Mouse (Mus musculus) limb, embryonic 15.5 days (tissue): ENCODE results near the gene Hist1h2bb. TPM values are rescaled to one million over a fixed set of nuclear protein-coding genes. Genes with fewer than 3 reads are reported as not detected.
"Not testable (repeated sequence)": the region's sequence is repeated elsewhere in the genome, so short reads cannot be mapped to it uniquely, and the experiment has no call there.

ENCODE experiments used
- ATAC-seq: fragments of 200-750 bp; cut with Nextera tagmentation; 2 replicates; pipeline ENCODE4 v1.8.0; 2017; ENCODE audit warnings: low read depth, moderate TSS enrichment; ENCODE audit not compliant: insufficient number of reproducible peaks, low FRiP score, low TSS enrichment
- H3K27ac ChIP-seq: fragments of 300-500 bp; sonication (generic); 2 replicates; pipeline ENCODE4 v1.5.1; 2015; ENCODE audit warnings: moderate library complexity, mild to moderate bottlenecking, inconsistent platforms
- H3K27me3 ChIP-seq: fragments of 300-500 bp; sonication (generic); 2 replicates; pipeline ENCODE4 v1.6.1; 2015; ENCODE audit warnings: inconsistent platforms
- H3K36me3 ChIP-seq: fragments of 300-500 bp; sonication (generic); 2 replicates; pipeline ENCODE4 v1.6.1; 2015; ENCODE audit warnings: inconsistent platforms
- H3K4me1 ChIP-seq: fragments of 300-500 bp; sonication (generic); 2 replicates; pipeline ENCODE4 v1.6.1; 2015; ENCODE audit warnings: inconsistent platforms
- H3K4me2 ChIP-seq: fragments of 300-500 bp; sonication (generic); 2 replicates; pipeline ENCODE4 v1.6.1; 2015; ENCODE audit warnings: mild to moderate bottlenecking, inconsistent platforms
- H3K4me3 ChIP-seq: fragments of 300-500 bp; sonication (generic); 2 replicates; pipeline ENCODE4 v1.5.1; 2015; ENCODE audit warnings: mild to moderate bottlenecking, inconsistent platforms
- H3K9ac ChIP-seq: fragments of 300-500 bp; sonication (generic); 2 replicates; pipeline ENCODE4 v1.6.1; 2015; ENCODE audit warnings: inconsistent platforms
- H3K9me3 ChIP-seq: fragments of 300-500 bp; sonication (generic); 2 replicates; pipeline ENCODE4 v1.6.1; 2016; ENCODE audit warnings: inconsistent platforms
- WGBS: fragments of 180-500 bp; shearing (Covaris S2); methylation state at CpG from one replicate; pipeline ENCODE4 v1.1.7; 2015; 5-methylcytosine and 5-hydroxymethylcytosine counted together
- polyA plus RNA-seq: library from polyadenylated mRNA; unstranded; fragments of >200 nt; fragmentation: Nextera tagmentation; extraction: Ambion mirVana; gene quantifications from 2 replicates; pipeline ENCODE4 v1.2.1, GENCODE M21; 2015

The Hist1h2bb gene
- polyA plus RNA-seq, 1 experiment from 2014 or later: 2.1 TPM

GRCm38 (mm10) chr13:23708654-23709053 lies 37.9 kb upstream of the Hist1h2bb start:
- WGBS: 57% methylated on average over 4 of the region's 4 CpGs
- no peak for ATAC-seq
- H3K27ac ChIP-seq: no peak overlapping the region

GRCm38 (mm10) chr13:23709714-23710373 lies 36.7 kb upstream of the Hist1h2bb start:
- Histone ChIP-seq H3K27ac (no peak overlapping the region), H3K9me3 (no peaks in the 10 kb centered on the region), H3K4me2 (peak overlapping the region; percentile 74), H3K4me1 (0 out of 2 replicates have a peak, but pooled peaks cover 7% of the 10 kb centered on the region), H3K4me3 (peak overlapping the region; percentile 47), H3K9ac (peak overlapping the region; percentile 36; the same call in 1 of the 2 replicates), H3K27me3 (no peaks in the 10 kb centered on the region), H3K36me3 (no peaks in the 10 kb centered on the region)
- ATAC-seq: no peak
- WGBS: 18% methylated on average over 15 of the region's 15 CpGs

More at GRCm38 (mm10) chr13:23708654-23709053, 37.9 kb upstream of the Hist1h2bb start:
- no peak overlapping the region for H3K4me3 ChIP-seq
- H3K36me3 ChIP-seq: no peaks in the 10 kb centered on the region
- H3K9me3 ChIP-seq: no peaks in the 10 kb centered on the region
- H3K4me2 ChIP-seq: no peak overlapping the region
- no peaks in the 10 kb centered on the region for H3K27me3 ChIP-seq
- 0 out of 2 replicates have a peak, but pooled peaks cover 7% of the 10 kb centered on the region for H3K4me1 ChIP-seq
- no peak overlapping the region for H3K9ac ChIP-seq

GRCm38 (mm10) chr13:23710374-23711089 lies 36.0 kb upstream of the Hist1h2bb start, which contains the start of gene Hfe:
TSS of gene Hfe (minus strand) at chr13:23710854.
- H3K27ac ChIP-seq: no peak within 1 kb of the TSS
- 2% methylated on average over 17 of the region's 17 CpGs for WGBS
- no peaks in the 10 kb centered on the region for H3K27me3 ChIP-seq
- ATAC-seq: no peak
- 0 out of 2 replicates have a peak, but pooled peaks cover 7% of the 10 kb centered on the region for H3K4me1 ChIP-seq
- no peaks in the 10 kb centered on the region for H3K36me3 ChIP-seq
- H3K9me3 ChIP-seq: no peaks in the 10 kb centered on the region
- peak within 1 kb of the TSS; percentile 47 for H3K4me3 ChIP-seq
- peak within 1 kb of the TSS; percentile 74 for H3K4me2 ChIP-seq
- peak within 1 kb of the TSS; percentile 36; the same call in 1 of the 2 replicates for H3K9ac ChIP-seq

- H3K4me1 ChIP-seq: no peaks in the 10 kb centered on the region
- H3K27ac ChIP-seq: no peak overlapping the region
- no peaks in the 10 kb centered on the region for H3K27me3 ChIP-seq
- H3K36me3 ChIP-seq: no peaks in the 10 kb centered on the region
- WGBS: 88% methylated on average over 5 of the region's 5 CpGs
- no peak for ATAC-seq
- H3K9ac ChIP-seq: no peak overlapping the region
- no peaks in the 10 kb centered on the region for H3K9me3 ChIP-seq
- H3K4me3 ChIP-seq: no peak overlapping the region
- no peak overlapping the region for H3K4me2 ChIP-seq
Observed at GRCm38 (mm10) chr13:23716261-23717042, 30.1 kb upstream of the Hist1h2bb start.

- 52% methylated on average over 11 of the region's 11 CpGs for WGBS
- Histone ChIP-seq H3K27me3 (no peaks in the 10 kb centered on the region), H3K27ac (no peak overlapping the region), H3K4me3 (no peak overlapping the region), H3K4me1 (no peaks in the 10 kb centered on the region), H3K36me3 (no peaks in the 10 kb centered on the region), H3K4me2 (no peak overlapping the region), H3K9me3 (no peaks in the 10 kb centered on the region), H3K9ac (no peak overlapping the region)
- no peak for ATAC-seq
Observed at GRCm38 (mm10) chr13:23717176-23717575, 29.4 kb upstream of the Hist1h2bb start.

- WGBS: 11% methylated on average over 2 of the region's 2 CpGs
- H3K4me2 ChIP-seq, H3K27me3 ChIP-seq, ATAC-seq, H3K27ac ChIP-seq, H3K9ac ChIP-seq, H3K4me1 ChIP-seq, H3K36me3 ChIP-seq, H3K4me3 ChIP-seq, H3K9me3 ChIP-seq: not testable (repeated sequence)
Observed at GRCm38 (mm10) chr13:23717593-23718245, 28.8 kb upstream of the Hist1h2bb start.

- Histone ChIP-seq H3K4me3 (no peak overlapping the region), H3K9me3 (no peaks in the 10 kb centered on the region), H3K27me3 (no peaks in the 10 kb centered on the region), H3K4me2 (no peak overlapping the region), H3K36me3 (no peaks in the 10 kb centered on the region), H3K27ac (no peak overlapping the region), H3K4me1 (no peaks in the 10 kb centered on the region), H3K9ac (no peak overlapping the region)
- WGBS: 88% methylated on average over 4 of the region's 4 CpGs
- ATAC-seq: no peak
Observed at GRCm38 (mm10) chr13:23724239-23724638, 22.3 kb upstream of the Hist1h2bb start.

- Histone ChIP-seq H3K4me3 (no peak overlapping the region), H3K4me1 (no peaks in the 10 kb centered on the region), H3K4me2 (no peak overlapping the region), H3K9me3 (no peaks in the 10 kb centered on the region), H3K9ac (no peak overlapping the region), H3K36me3 (no peaks in the 10 kb centered on the region), H3K27ac (no peak overlapping the region), H3K27me3 (no peaks in the 10 kb centered on the region)
- no CpG with 5 or more reads among the region's 1 CpGs for WGBS
- ATAC-seq: no peak
Observed at GRCm38 (mm10) chr13:23725213-23725612, 21.3 kb upstream of the Hist1h2bb start.

- Histone ChIP-seq H3K27ac (no peak overlapping the region), H3K4me1 (no peaks in the 10 kb centered on the region)
- WGBS: 89% methylated on average over 18 of the region's 18 CpGs
Observed at GRCm38 (mm10) chr13:23728472-23729191, 17.9 kb upstream of the Hist1h2bb start.

GRCm38 (mm10) chr13:23729192-23729525 lies 17.4 kb upstream of the Hist1h2bb start:
- no peak overlapping the region for H3K27ac ChIP-seq
- no peak overlapping the region for H3K4me3 ChIP-seq
- no peak overlapping the region for H3K4me2 ChIP-seq
- WGBS: 87% methylated on average over 9 of the region's 9 CpGs
- H3K4me1 ChIP-seq: no peaks in the 10 kb centered on the region
- ATAC-seq: no peak
- H3K27me3 ChIP-seq: no peaks in the 10 kb centered on the region
- no peak overlapping the region for H3K9ac ChIP-seq
- H3K9me3 ChIP-seq: no peaks in the 10 kb centered on the region
- no peaks in the 10 kb centered on the region for H3K36me3 ChIP-seq

More at GRCm38 (mm10) chr13:23728472-23729191, 17.9 kb upstream of the Hist1h2bb start:
- no peaks in the 10 kb centered on the region for H3K36me3 ChIP-seq
- no peaks in the 10 kb centered on the region for H3K9me3 ChIP-seq
- H3K4me3 ChIP-seq: no peak overlapping the region
- H3K27me3 ChIP-seq: no peaks in the 10 kb centered on the region
- no peak for ATAC-seq
- H3K9ac ChIP-seq: no peak overlapping the region
- no peak overlapping the region for H3K4me2 ChIP-seq

GRCm38 (mm10) chr13:23729706-23730105 lies 16.8 kb upstream of the Hist1h2bb start:
- Histone ChIP-seq H3K4me3 (no peak overlapping the region), H3K27ac (no peak overlapping the region), H3K9me3 (no peaks in the 10 kb centered on the region), H3K9ac (no peak overlapping the region), H3K4me2 (no peak overlapping the region), H3K4me1 (no peaks in the 10 kb centered on the region), H3K36me3 (no peaks in the 10 kb centered on the region), H3K27me3 (no peaks in the 10 kb centered on the region)
- no peak for ATAC-seq
- WGBS: 94% methylated on average over 5 of the region's 5 CpGs
